Mouse (Mus musculus) stomach, postnatal 0 days (tissue): Measurements from ENCODE around the gene Sdk2.

Experiments
- CTCF ChIP-seq: IDR thresholded peaks from 2 replicates; pipeline ENCODE4 v1.5.1; 2016; ENCODE audit warnings: antibody characterized with exemption, low read depth, mild to moderate bottlenecking, moderate library complexity
- EP300 ChIP-seq: optimal IDR thresholded peaks from 2 replicates; pipeline ENCODE3; 2016; ENCODE audit warnings: antibody characterized with exemption

- TF ChIP-seq CTCF, result no peak
- no peak for TF ChIP-seq EP300
Observed at GRCm38 (mm10) chr11:113867066-113867465, 199.8 kb downstream of the Sdk2 start.
